Mouse (Mus musculus): ENCODE results near the gene Calm4.

GRCm38 (mm10) chr13:3862922-3863580, 25.5 kb downstream of the Calm4 start:
- TF ChIP-seq CTCF (IDR thresholded peaks at IDR 0.05; ENCODE audit: extremely low read depth, insufficient read length, insufficient replicate concordance, low read depth, low read length) (no peak), POLR2A (IDR thresholded peaks at IDR 0.05; ENCODE audit: low read depth, low read length) (no peak)
